Mouse (Mus musculus) CH12.LX (cell line): ENCODE data around the gene Kcnj1. TPM values are rescaled to one million over a fixed set of nuclear protein-coding genes. Genes with fewer than 3 reads are reported as not detected.

ENCODE experiments used
- DNase-seq: peaks from one replicate; pipeline ENCODE4 v3.0.0-alpha.2; 2013; ENCODE audit errors: extremely low read depth
- H3K27ac ChIP-seq: 2 replicates; pipeline ENCODE4 v1.5.1; 2012; ENCODE audit warnings: low read depth, mild to moderate bottlenecking, control low read depth, moderate library complexity; ENCODE audit not compliant: insufficient read depth
- H3K27me3 ChIP-seq: replicated peaks from 2 replicates; pipeline ENCODE3; 2012; ENCODE audit warnings: inconsistent platforms
- H3K36me3 ChIP-seq, 2 experiments: replicated peaks in 1 of 2; 2 replicates each; pipeline versions ENCODE3 to v1.6.1; 2012; ENCODE audit warnings: inconsistent platforms in 1 of 2, low read length in 1 of 2, mild to moderate bottlenecking in 1 of 2, mixed read lengths in 1 of 2, moderate library complexity in 1 of 2; ENCODE audit not compliant: control insufficient read depth in 1 of 2, insufficient read depth in 1 of 2
- H3K4me1 ChIP-seq, 2 experiments: 2 replicates each; pipeline ENCODE4 v1.6.1; 2012; ENCODE audit warnings: inconsistent platforms in 1 of 2, moderate library complexity in 1 of 2; ENCODE audit not compliant: insufficient read depth in 2 of 2, control insufficient read depth in 1 of 2
- H3K4me2 ChIP-seq: 2 replicates; pipeline ENCODE4 v1.6.1; 2012; ENCODE audit warnings: low read depth, mild to moderate bottlenecking, control low read depth; ENCODE audit not compliant: poor library complexity, insufficient read depth, severe bottlenecking
- H3K4me3 ChIP-seq, 3 experiments: fragments of 150-350 bp in 1 of 3; sonication (generic) in 1 of 3; replicated peaks in 1 of 3; 2 replicates each; pipeline versions ENCODE3 to v1.5.1; 2011 to 2012; ENCODE audit warnings: low read depth in 2 of 3, low read length in 2 of 3, mild to moderate bottlenecking in 2 of 3, moderate library complexity in 2 of 3, control low read depth in 1 of 3, improper control_type of control experiment in 1 of 3, inconsistent platforms in 1 of 3, mixed read lengths in 1 of 3; ENCODE audit not compliant: poor library complexity in 1 of 3
- H3K79me2 ChIP-seq: replicated peaks from 2 replicates; pipeline ENCODE4 v1.6.1; 2012; ENCODE audit warnings: mild to moderate bottlenecking, moderate library complexity; ENCODE audit not compliant: control insufficient read depth, poor library complexity, insufficient read depth, severe bottlenecking; ENCODE audit errors: extremely low read depth
- H3K9ac ChIP-seq: 2 replicates; pipeline ENCODE4 v1.6.1; 2012; ENCODE audit warnings: low read depth, mild to moderate bottlenecking, control low read depth, moderate library complexity; ENCODE audit not compliant: insufficient read depth
- H3K9me3 ChIP-seq: replicated peaks from 2 replicates; pipeline ENCODE3; 2012; ENCODE audit warnings: low read length, inconsistent platforms, mixed read lengths
- CHD2 ChIP-seq: IDR thresholded peaks from 2 replicates; pipeline ENCODE4 v1.6.1; 2011; ENCODE audit warnings: low read length, improper control_type of control experiment
- CTCF ChIP-seq, 2 experiments: IDR thresholded peaks in 1 of 2; conservative IDR thresholded peaks in 1 of 2; 2 replicates each; pipeline ENCODE4 v1.5.1; 2011 to 2012; ENCODE audit warnings: low read depth in 2 of 2, low read length in 2 of 2, improper control_type of control experiment in 1 of 2, inconsistent platforms in 1 of 2, mild to moderate bottlenecking in 1 of 2, moderate library complexity in 1 of 2
- GABPA ChIP-seq: IDR thresholded peaks from 2 replicates; pipeline ENCODE4 v1.6.1; 2012; ENCODE audit warnings: low read depth, low read length, improper control_type of control experiment, inconsistent platforms; ENCODE audit not compliant: insufficient replicate concordance
- IRF4 ChIP-seq: IDR thresholded peaks from 2 replicates; pipeline ENCODE4 v1.6.1; 2014; ENCODE audit warnings: low read depth, mild to moderate bottlenecking, inconsistent platforms, low read length, improper control_type of control experiment
- JUN ChIP-seq: IDR thresholded peaks from 2 replicates; pipeline ENCODE4 v1.6.1; 2011; ENCODE audit warnings: low read depth, mild to moderate bottlenecking, low read length, improper control_type of control experiment, moderate library complexity; ENCODE audit not compliant: insufficient read depth
- KAT2A ChIP-seq: IDR thresholded peaks from 2 replicates; pipeline ENCODE4 v1.6.1; 2012; ENCODE audit warnings: low read length, improper control_type of control experiment, inconsistent platforms; ENCODE audit not compliant: insufficient replicate concordance
- MAX ChIP-seq: IDR thresholded peaks from 2 replicates; pipeline ENCODE4 v1.6.1; 2011; ENCODE audit warnings: low read length, improper control_type of control experiment
- MEF2A ChIP-seq: IDR thresholded peaks from 2 replicates; pipeline ENCODE4 v1.6.1; 2014; ENCODE audit warnings: low read depth, mild to moderate bottlenecking, inconsistent platforms, low read length, improper control_type of control experiment, borderline replicate concordance
- MXI1 ChIP-seq: IDR thresholded peaks from 2 replicates; pipeline ENCODE4 v1.6.1; 2011; ENCODE audit warnings: mild to moderate bottlenecking, low read depth, low read length, improper control_type of control experiment
- MYC ChIP-seq: IDR thresholded peaks from 2 replicates; pipeline ENCODE4 v1.6.1; 2011; ENCODE audit warnings: low read depth, mild to moderate bottlenecking, improper control_type of control experiment, low read length
- PAX5 ChIP-seq: IDR thresholded peaks from 2 replicates; pipeline ENCODE4 v1.6.1; 2012; ENCODE audit warnings: low read length, inconsistent platforms, mixed read lengths
- POLR2AphosphoS2 ChIP-seq: IDR thresholded peaks from 2 replicates; pipeline ENCODE4 v1.6.1; 2011; ENCODE audit warnings: low read depth, low read length, improper control_type of control experiment
- RAD21 ChIP-seq: IDR thresholded peaks from 2 replicates; pipeline ENCODE4 v1.6.1; 2011; ENCODE audit warnings: low read depth, mild to moderate bottlenecking, low read length, improper control_type of control experiment, moderate library complexity
- RCOR1 ChIP-seq: conservative IDR thresholded peaks from 2 replicates; pipeline ENCODE4 v1.6.1; 2012; ENCODE audit warnings: low read depth, mild to moderate bottlenecking, inconsistent platforms, low read length, improper control_type of control experiment
- SMC3 ChIP-seq: IDR thresholded peaks from 2 replicates; pipeline ENCODE4 v1.6.1; 2011; ENCODE audit warnings: low read depth, low read length, improper control_type of control experiment
- UBTF ChIP-seq: IDR thresholded peaks from 2 replicates; pipeline ENCODE4 v1.6.1; 2012; ENCODE audit warnings: low read depth, mild to moderate bottlenecking, inconsistent platforms, low read length, improper control_type of control experiment, moderate library complexity
- ZC3H11A ChIP-seq: IDR thresholded peaks from 2 replicates; pipeline ENCODE4 v1.6.1; 2012; ENCODE audit warnings: low read depth, mild to moderate bottlenecking, inconsistent platforms, low read length, improper control_type of control experiment
- dilution Hi-C: fragments of 300-500 bp; cut with MboI; formaldehyde crosslinking; loops from 2 replicates; pipeline ENCODE4 v1.14.3; 2020; ENCODE audit warnings: low sequenced_read_pairs; ENCODE audit not compliant: extremely low pct_unique_long_range_greater_than_20kb, extremely low pct_ligation_motif_present
- in situ Hi-C: fragments of 300-500 bp; cut with MboI; formaldehyde crosslinking; loops from 3 replicates; pipeline ENCODE4 v1.14.3; 2019; ENCODE audit warnings: low sequenced_read_pairs, low pct_ligation_motif_present, low pct_unique_long_range_greater_than_20kb, mixed read lengths
- polyA plus RNA-seq: library from polyadenylated mRNA; unstranded; fragments of >175 nt; gene quantifications from 2 replicates; pipeline ENCODE4 v1.2.1, GENCODE M21; 2012; ENCODE audit warnings: low read depth; ENCODE audit not compliant: insufficient read length
- total RNA-seq, 2 experiments: library from RNA; depleted of rRNA; stranded (reverse); fragments of 300-350 nt in 1 of 2; fragments of >200 nt in 1 of 2; gene quantifications; 2 replicates each; pipeline ENCODE4 v1.2.3; 2012 to 2014

Gene Kcnj1
- total and polyA plus RNA-seq, 3 experiments, result 0.07 to 0.11 TPM; not detected in 1

GRCm38 (mm10) chr9:32331162-32331561 is 41.1 kb upstream of the Kcnj1 start:
- Histone ChIP-seq H3K79me2 (no peaks in the 10 kb centered on the region), H3K27ac (no peak overlapping the region), H3K9me3 (peaks cover 2% of the 10 kb centered on the region), H3K27me3 (no peaks in the 10 kb centered on the region), H3K4me2 (no peak overlapping the region), H3K4me1 (peaks cover 0 to 23% of the 10 kb centered on the region in 2 experiments; a peak in 2 of 4 replicates), H3K9ac (no peak overlapping the region), H3K36me3 (no peaks in the 10 kb centered on the region), H3K4me3 (no peak overlapping the region)
- dilution Hi-C loops, result no loop called here
- TF ChIP-seq IRF4, result no peak
- no peak for TF ChIP-seq SMC3
- no peak for TF ChIP-seq KAT2A
- TF ChIP-seq GABPA, result no peak
- no peak for TF ChIP-seq ZC3H11A
- TF ChIP-seq MYC, result no peak
- TF ChIP-seq CTCF (conservative IDR thresholded peaks at IDR 0.05 in 1 of 2, IDR thresholded peaks at IDR 0.05 in 1 of 2; ENCODE audit: low read depth in 2 of 2, low read length in 2 of 2), result no peak
- no peak for TF ChIP-seq RAD21
- TF ChIP-seq POLR2AphosphoS2, result no peak
- no peak for TF ChIP-seq MAX
- no peak for TF ChIP-seq RCOR1
- TF ChIP-seq MEF2A, result no peak
- DNase-seq, result no peak
- in situ Hi-C loops, result no loop called here

DNA sequence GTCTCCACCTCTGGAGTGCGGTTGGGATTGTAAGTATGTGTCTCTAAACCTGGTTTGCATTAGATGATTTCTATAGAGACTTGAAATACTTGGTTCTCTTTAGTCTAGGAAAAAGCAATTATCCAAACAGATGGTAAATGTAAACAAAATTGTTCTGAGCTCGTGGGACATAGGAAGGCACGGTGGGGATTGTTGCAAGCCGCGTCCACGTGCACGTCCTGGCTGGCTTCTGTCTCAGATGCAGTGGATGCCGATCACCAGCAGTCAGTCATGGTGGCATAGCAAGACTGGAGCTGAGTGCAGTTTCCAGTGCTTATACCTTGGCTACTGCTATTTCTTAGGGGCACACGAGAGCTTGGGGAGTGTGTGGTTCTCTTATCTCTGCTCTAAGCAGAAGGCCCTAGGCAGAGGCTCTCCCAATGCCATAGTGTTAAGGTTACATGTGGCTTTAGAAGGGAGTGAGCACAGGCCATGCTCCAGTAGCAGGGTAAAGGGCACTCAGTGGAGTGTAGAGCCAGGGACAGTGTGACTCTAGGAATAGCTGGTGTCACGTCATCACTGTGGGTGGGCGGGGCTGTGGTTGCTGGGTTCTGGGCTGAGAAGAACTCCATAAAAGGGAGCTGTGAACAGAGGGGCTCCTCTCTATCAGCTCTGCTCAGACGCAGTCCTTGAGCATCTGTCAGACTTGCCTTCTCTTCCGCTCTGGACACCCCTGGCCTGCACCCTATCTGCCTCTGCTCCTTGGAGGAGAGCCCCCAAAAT is 36.7 kb upstream of the Kcnj1 start:
- H3K4me2 ChIP-seq, result no peak overlapping the region
- 0 out of 4 replicates have a peak, but pooled peaks cover 0 to 6% of the 10 kb centered on the region in 2 experiments for H3K4me1 ChIP-seq
- H3K9me3 ChIP-seq, result no peaks in the 10 kb centered on the region
- H3K4me3 ChIP-seq, result no peak overlapping the region
- dilution Hi-C loops, result no loop called here
- no peaks in the 10 kb centered on the region for H3K27me3 ChIP-seq
- H3K79me2 ChIP-seq, result no peaks in the 10 kb centered on the region
- no peak overlapping the region for H3K9ac ChIP-seq
- H3K36me3 ChIP-seq, result no peaks in the 10 kb centered on the region
- no peak overlapping the region for H3K27ac ChIP-seq
- no peak for DNase-seq
- no peak for TF ChIP-seq UBTF
- TF ChIP-seq MXI1, result no peak
- TF ChIP-seq CHD2, result no peak
- no peak for TF ChIP-seq PAX5
- no peak for TF ChIP-seq JUN
- TF ChIP-seq MAX, result no peak
- TF ChIP-seq IRF4, result no peak
- TF ChIP-seq, all 38 proteins: peak for 0
- in situ Hi-C loops, result no loop called here
